Mouse (Mus musculus) heart, adult 2 months (tissue): Measurements from ENCODE around the gene Lrrc61.

ENCODE experiments used
- CTCF ChIP-seq: fragments of 200-600 bp; IDR thresholded peaks from 2 replicates; pipeline ENCODE4 v1.8.1; 2022; ENCODE audit warnings: antibody characterized with exemption, mild to moderate bottlenecking, moderate library complexity
- EP300 ChIP-seq: fragments of 200-500 bp; IDR thresholded peaks from 2 replicates; pipeline ENCODE4 v1.6.1; 2011; ENCODE audit warnings: low read depth, low read length, control low read depth; ENCODE audit not compliant: insufficient read depth

GRCm38 (mm10) chr6:48579215-48579648 is 24.6 kb downstream of the Lrrc61 start:
- 0 out of 2 replicates have a peak, but pooled peaks have one; percentile 12 for TF ChIP-seq EP300
- TF ChIP-seq CTCF: no peak
